Mouse (Mus musculus): ENCODE data around the gene Cnnm1. TPM values are rescaled to one million over a fixed set of nuclear protein-coding genes. Genes with fewer than 3 reads are reported as not detected.

The Cnnm1 gene
- total and polyA plus RNA-seq, 3 experiments: 0.04 TPM; not detected in 2

- no peaks in the 10 kb centered on the region for H3K9me3 ChIP-seq (replicated peaks; ENCODE audit: insufficient read depth, low read length)
- no peak overlapping the region for H3K9ac ChIP-seq (ENCODE audit: control insufficient read depth, low read depth, low read length, poor library complexity, severe bottlenecking)
- TF ChIP-seq KAT2A (conservative IDR thresholded peaks at IDR 0.05; ENCODE audit: low read depth, low read length): no peak
- no peak for TF ChIP-seq JUND (IDR thresholded peaks at IDR 0.05; ENCODE audit: low read depth, low read length)
- no peak for TF ChIP-seq MAX (IDR thresholded peaks at IDR 0.05; ENCODE audit: low read length)
- TF ChIP-seq USF2 (IDR thresholded peaks at IDR 0.05; ENCODE audit: borderline replicate concordance in 1 of 2, insufficient read depth in 1 of 2, low read depth in 1 of 2, low read length in 2 of 2): no peak
- TF ChIP-seq NRF1 (IDR thresholded peaks at IDR 0.05; ENCODE audit: insufficient read depth, low read depth, low read length, poor library complexity, severe bottlenecking): no peak
- no peak for TF ChIP-seq USF1 (IDR thresholded peaks at IDR 0.05; ENCODE audit: low read depth, low read length)
- TF ChIP-seq MAZ (IDR thresholded peaks at IDR 0.05; ENCODE audit: low read depth, low read length): no peak
- no peak for TF ChIP-seq CHD2 (IDR thresholded peaks at IDR 0.05; ENCODE audit: low read length)
- no peak for TF ChIP-seq POLR2AphosphoS2 (IDR thresholded peaks at IDR 0.05; ENCODE audit: low read length)
- no peak for TF ChIP-seq SIN3A (IDR thresholded peaks at IDR 0.05; ENCODE audit: low read length)
- TF ChIP-seq GATA1 (IDR thresholded peaks at IDR 0.05; ENCODE audit: low read depth, low read length): no peak
- no peak for TF ChIP-seq TAL1 (IDR thresholded peaks at IDR 0.05; ENCODE audit: low read length)
- TF ChIP-seq TBP (IDR thresholded peaks at IDR 0.05; ENCODE audit: low read depth, low read length): no peak
- no peak for TF ChIP-seq MYC (IDR thresholded peaks at IDR 0.05; ENCODE audit: low read depth, low read length)
- no peak overlapping the region for H3K27ac ChIP-seq (ENCODE audit: control insufficient read depth, low read depth, low read length)
- H3K4me1 ChIP-seq (ENCODE audit: control insufficient read depth in 1 of 2, insufficient read depth in 2 of 2, low read length in 2 of 2): no peaks in the 10 kb centered on the region
- no peak for DNase-seq (ENCODE audit: low read depth, low spot score)
- no peaks in the 10 kb centered on the region for H3K27me3 ChIP-seq (ENCODE audit: control insufficient read depth in 1 of 2, insufficient read depth in 2 of 2, low read length in 2 of 2)
- no peak overlapping the region for H3K4me3 ChIP-seq (ENCODE audit: control insufficient read depth in 1 of 2, insufficient read depth in 1 of 2, low read depth in 2 of 2, low read length in 2 of 2)
- peaks cover 9% of the 10 kb centered on the region; the same call in 1 of the 2 replicates for H3K79me2 ChIP-seq (ENCODE audit: control insufficient read depth, insufficient read depth, low read length, poor library complexity)
- H3K36me3 ChIP-seq (ENCODE audit: control insufficient read depth in 1 of 2, insufficient read depth in 2 of 2, low read length in 2 of 2): peaks cover 0 to 31% of the 10 kb centered on the region in 2 experiments; a peak in 2 of 4 replicates
Observed at GRCm38 (mm10) chr19:43511621-43512620, 71.7 kb downstream of the Cnnm1 start.

GRCm38 (mm10) chr19:43513874-43514273 lies 73.6 kb downstream of the Cnnm1 start:
- peaks cover 21% of the 10 kb centered on the region for H3K79me2 ChIP-seq (ENCODE audit: control insufficient read depth, insufficient read depth, low read length, poor library complexity)
- no peak overlapping the region for H3K9ac ChIP-seq (ENCODE audit: control insufficient read depth, low read depth, low read length, poor library complexity, severe bottlenecking)
- DNase-seq (ENCODE audit: low read depth, low spot score): no peak
- no peaks in the 10 kb centered on the region for H3K4me1 ChIP-seq (ENCODE audit: control insufficient read depth in 1 of 2, insufficient read depth in 2 of 2, low read length in 2 of 2)
- TF ChIP-seq ELF1 (IDR thresholded peaks at IDR 0.05; ENCODE audit: low read depth, low read length): no peak
- no peak for TF ChIP-seq USF1 (IDR thresholded peaks at IDR 0.05; ENCODE audit: low read depth, low read length)
- TF ChIP-seq RCOR1 (IDR thresholded peaks at IDR 0.05; ENCODE audit: low read depth, low read length): no peak
- TF ChIP-seq RAD21 (IDR thresholded peaks at IDR 0.05; ENCODE audit: low read depth, low read length): no peak
- no peak for TF ChIP-seq ETS1 (IDR thresholded peaks at IDR 0.05; ENCODE audit: low read depth, low read length)
- no peak for TF ChIP-seq BHLHE40 (IDR thresholded peaks at IDR 0.05; ENCODE audit: borderline replicate concordance, low read depth, low read length)
- no peak for TF ChIP-seq ZMIZ1 (IDR thresholded peaks at IDR 0.05; ENCODE audit: low read depth, low read length)
- TF ChIP-seq TAL1 (IDR thresholded peaks at IDR 0.05; ENCODE audit: low read length): no peak
- no peak for TF ChIP-seq CHD1 (IDR thresholded peaks at IDR 0.05; ENCODE audit: low read depth, low read length)
- no peak for TF ChIP-seq MXI1 (IDR thresholded peaks at IDR 0.05; ENCODE audit: low read depth, low read length)
- no peak for TF ChIP-seq MYC (IDR thresholded peaks at IDR 0.05; ENCODE audit: low read depth, low read length)
- TF ChIP-seq TBP (IDR thresholded peaks at IDR 0.05; ENCODE audit: low read depth, low read length): no peak
- no peak for TF ChIP-seq NELFE (IDR thresholded peaks at IDR 0.05; ENCODE audit: low read depth, low read length)
- TF ChIP-seq ZNF384 (IDR thresholded peaks at IDR 0.05; ENCODE audit: low read depth, low read length): no peak
- H3K4me3 ChIP-seq (ENCODE audit: control insufficient read depth in 1 of 2, insufficient read depth in 1 of 2, low read depth in 2 of 2, low read length in 2 of 2): no peak overlapping the region
- no peaks in the 10 kb centered on the region for H3K27me3 ChIP-seq (ENCODE audit: control insufficient read depth in 1 of 2, insufficient read depth in 2 of 2, low read length in 2 of 2)
- H3K27ac ChIP-seq (ENCODE audit: control insufficient read depth, low read depth, low read length): no peak overlapping the region
- H3K36me3 ChIP-seq (ENCODE audit: control insufficient read depth in 1 of 2, insufficient read depth in 2 of 2, low read length in 2 of 2): peaks cover 0 to 25% of the 10 kb centered on the region in 2 experiments; a peak in 2 of 4 replicates
- no peaks in the 10 kb centered on the region for H3K9me3 ChIP-seq (replicated peaks; ENCODE audit: insufficient read depth, low read length)
